Mouse (Mus musculus) lung, adult 2 months (tissue): ENCODE results near the gene Lrba.

Experiments
- CTCF ChIP-seq: fragments of 200-500 bp; IDR thresholded peaks from 2 replicates; pipeline ENCODE4 v1.5.1; 2011; ENCODE audit warnings: mild to moderate bottlenecking, low read length, control low read depth; ENCODE audit not compliant: insufficient read depth
- POLR2A ChIP-seq: fragments of 200-500 bp; IDR thresholded peaks from 2 replicates; pipeline ENCODE4 v1.6.1; 2011; ENCODE audit warnings: low read depth, mild to moderate bottlenecking, control low read depth, low read length, borderline replicate concordance; ENCODE audit errors: extremely low read depth

GRCm38 (mm10) chr3:86784930-86785329 is 560.5 kb downstream of the Lrba start:
- TF ChIP-seq CTCF (no peak), POLR2A (no peak)
